Mouse (Mus musculus) liver, postnatal 0 days (tissue): Measurements from ENCODE around the gene Ints5. TPM values are rescaled to one million over a fixed set of nuclear protein-coding genes. Genes with fewer than 3 reads are reported as not detected.
A peak's percentile ranks its signal among the peaks of the same experiment; 100 is the strongest.

Source experiments
- ATAC-seq: fragments of 200-750 bp; cut with Nextera tagmentation; 2 replicates; pipeline ENCODE4 v1.8.0; 2017; ENCODE audit warnings: mild to moderate bottlenecking, moderate library complexity
- DNase-seq: peaks from one replicate; pipeline ENCODE4 v3.0.0-alpha.2; 2016
- H3K27ac ChIP-seq: fragments of 300-500 bp; sonication (generic); 2 replicates; pipeline ENCODE4 v1.5.1; 2014; ENCODE audit warnings: antibody characterized with exemption, moderate library complexity, mild to moderate bottlenecking, low read depth
- H3K27me3 ChIP-seq: fragments of 300-500 bp; sonication (generic); 2 replicates; pipeline ENCODE4 v1.6.1; 2014; ENCODE audit warnings: low read length, control low read depth, mixed read lengths; ENCODE audit not compliant: insufficient read depth
- H3K36me3 ChIP-seq: fragments of 300-500 bp; sonication (generic); replicated peaks from 2 replicates; pipeline ENCODE4 v1.6.1; 2014; ENCODE audit warnings: mild to moderate bottlenecking, control low read depth, low read length, moderate library complexity, mixed read lengths; ENCODE audit not compliant: insufficient read depth
- H3K4me1 ChIP-seq: fragments of 300-500 bp; sonication (generic); 2 replicates; pipeline ENCODE4 v1.6.1; 2014; ENCODE audit warnings: antibody characterized with exemption, mild to moderate bottlenecking, control low read depth; ENCODE audit not compliant: insufficient read depth
- H3K4me2 ChIP-seq: fragments of 300-500 bp; sonication (generic); 2 replicates; pipeline ENCODE4 v1.6.1; 2014; ENCODE audit warnings: low read depth, mild to moderate bottlenecking, low read length, moderate library complexity, mixed read lengths
- H3K4me3 ChIP-seq: fragments of 300-500 bp; sonication (generic); 2 replicates; pipeline ENCODE4 v1.5.1; 2014; ENCODE audit warnings: low read depth, low read length
- H3K9ac ChIP-seq: fragments of 300-500 bp; sonication (generic); replicated peaks from 2 replicates; pipeline ENCODE4 v1.6.1; 2014; ENCODE audit warnings: mild to moderate bottlenecking, moderate library complexity
- H3K9me3 ChIP-seq: fragments of 300-500 bp; sonication (generic); 2 replicates; pipeline ENCODE4 v1.6.1; 2016; ENCODE audit warnings: mild to moderate bottlenecking, control low read depth, low read length, mixed read lengths
- CTCF ChIP-seq: sonication (generic); IDR thresholded peaks from 2 replicates; pipeline ENCODE4 v1.5.1; 2016; ENCODE audit warnings: antibody characterized with exemption, low read depth
- EP300 ChIP-seq: IDR thresholded peaks from 2 replicates; pipeline ENCODE4 v1.6.1; 2016; ENCODE audit warnings: antibody characterized with exemption, low read depth, mild to moderate bottlenecking
- WGBS: fragments of 180-500 bp; shearing (Covaris S2); extraction: QIAGEN DNeasy Blood & Tissue Kit; methylation state at CpG from one replicate; pipeline ENCODE4 v1.1.7; 2014; ENCODE audit not compliant: insufficient replicate concordance; 5-methylcytosine and 5-hydroxymethylcytosine counted together
- polyA plus RNA-seq: library from polyadenylated mRNA; unstranded; fragments of >200 nt; fragmentation: Nextera tagmentation; extraction: Ambion mirVana; gene quantifications from 2 replicates; pipeline ENCODE4 v1.2.1, GENCODE M21; 2015

The Ints5 gene
- polyA plus RNA-seq, 1 experiment from 2014 or later, result 12.1 TPM

- Histone ChIP-seq H3K4me3 (peak overlapping the region; percentile 94), H3K9ac (peak overlapping the region; percentile 53), H3K36me3 (peaks cover 11% of the 10 kb centered on the region), H3K27ac (no peak overlapping the region), H3K27me3 (no peaks in the 10 kb centered on the region), H3K9me3 (no peaks in the 10 kb centered on the region), H3K4me1 (peaks cover 10% of the 10 kb centered on the region), H3K4me2 (peak overlapping the region; percentile 98)
- ATAC-seq (no peak; the same call in 1 of the 2 replicates), DNase-seq (no peak)
- WGBS, result 8% methylated on average over 3 of the region's 3 CpGs
- TF ChIP-seq EP300 (no peak), CTCF (no peak)
Observed at GRCm38 (mm10) chr19:8881034-8881392, 11.8 kb upstream of the Ints5 start.

GRCm38 (mm10) chr19:8883616-8884015 is 9.2 kb upstream of the Ints5 start, which contains the start of the genes Lbhd1 and Gm49403:
TSS of gene Lbhd1 (plus strand) at chr19:8883732.
TSS of gene Gm49403 (plus strand) at chr19:8883930.
- Histone ChIP-seq H3K4me3 (no peak within 1 kb of the TSS), H3K36me3 (no peaks in the 10 kb centered on the region), H3K4me1 (peaks cover 18% of the 10 kb centered on the region), H3K4me2 (no peak within 1 kb of the TSS), H3K27ac (no peak within 1 kb of the TSS), H3K9me3 (no peaks in the 10 kb centered on the region), H3K9ac (no peak within 1 kb of the TSS), H3K27me3 (no peaks in the 10 kb centered on the region)
- 79% methylated on average over 3 of the region's 3 CpGs for WGBS
- no peak for TF ChIP-seq CTCF
- TF ChIP-seq EP300, result no peak
- DNase-seq (no peak), ATAC-seq (no peak)

- H3K27ac ChIP-seq, result peak overlapping the region; percentile 79; the same call in 1 of the 2 replicates
- H3K4me3 ChIP-seq, result no peak overlapping the region
Observed at GRCm38 (mm10) chr19:8886916-8887584, 5.8 kb upstream of the Ints5 start.

GRCm38 (mm10) chr19:8887585-8888463 is 5.0 kb upstream of the Ints5 start:
- ATAC-seq (no peak), DNase-seq (no peak)
- H3K27me3 ChIP-seq, result no peaks in the 10 kb centered on the region
- peak overlapping the region; percentile 61 for H3K4me3 ChIP-seq
- peaks cover 10% of the 10 kb centered on the region; the same call in 1 of the 2 replicates for H3K36me3 ChIP-seq
- TF ChIP-seq EP300, result no peak
- no peak for TF ChIP-seq CTCF
- peak overlapping the region; percentile 69 for H3K9ac ChIP-seq
- H3K27ac ChIP-seq, result peak overlapping the region; percentile 79
- peaks cover 15% of the 10 kb centered on the region for H3K4me1 ChIP-seq
- H3K4me2 ChIP-seq, result peak overlapping the region; percentile 70
- 16% methylated on average over 19 of the region's 19 CpGs for WGBS
- no peaks in the 10 kb centered on the region for H3K9me3 ChIP-seq

More at GRCm38 (mm10) chr19:8886916-8887584, 5.8 kb upstream of the Ints5 start:
- H3K27me3 ChIP-seq, result no peaks in the 10 kb centered on the region
- ATAC-seq (no peak), DNase-seq (no peak)
- no peak for TF ChIP-seq CTCF
- no peak for TF ChIP-seq EP300
- no peak overlapping the region for H3K9ac ChIP-seq
- H3K4me1 ChIP-seq, result peaks cover 15% of the 10 kb centered on the region
- peak overlapping the region; percentile 70 for H3K4me2 ChIP-seq
- peaks cover 10% of the 10 kb centered on the region; the same call in 1 of the 2 replicates for H3K36me3 ChIP-seq
- 56% methylated on average over 1 of the region's 1 CpGs for WGBS
- no peaks in the 10 kb centered on the region for H3K9me3 ChIP-seq

GRCm38 (mm10) chr19:8888511-8889385 is 4.1 kb upstream of the Ints5 start, which contains the start of the genes 1810009A15Rik and Gm49416:
TSS of gene 1810009A15Rik (plus strand) at chr19:8888853.
TSS of gene Gm49416 (plus strand) at chr19:8888926.
- H3K9ac ChIP-seq, result peak within 1 kb of the TSS; percentile 69
- peak within 1 kb of the TSS; percentile 79 for H3K27ac ChIP-seq
- peak within 1 kb of the TSS; percentile 70 for H3K4me2 ChIP-seq
- DNase-seq (peak; percentile 97), ATAC-seq (peak; percentile 94)
- no peaks in the 10 kb centered on the region for H3K9me3 ChIP-seq
- WGBS, result under 1% methylated on average over 58 of the region's 58 CpGs
- no peaks in the 10 kb centered on the region for H3K27me3 ChIP-seq
- H3K4me1 ChIP-seq, result peaks cover 17% of the 10 kb centered on the region
- peaks cover 10% of the 10 kb centered on the region; the same call in 1 of the 2 replicates for H3K36me3 ChIP-seq
- no peak for TF ChIP-seq CTCF
- no peak for TF ChIP-seq EP300
- H3K4me3 ChIP-seq, result peak within 1 kb of the TSS; percentile 61
